In the genomic region with DNA sequence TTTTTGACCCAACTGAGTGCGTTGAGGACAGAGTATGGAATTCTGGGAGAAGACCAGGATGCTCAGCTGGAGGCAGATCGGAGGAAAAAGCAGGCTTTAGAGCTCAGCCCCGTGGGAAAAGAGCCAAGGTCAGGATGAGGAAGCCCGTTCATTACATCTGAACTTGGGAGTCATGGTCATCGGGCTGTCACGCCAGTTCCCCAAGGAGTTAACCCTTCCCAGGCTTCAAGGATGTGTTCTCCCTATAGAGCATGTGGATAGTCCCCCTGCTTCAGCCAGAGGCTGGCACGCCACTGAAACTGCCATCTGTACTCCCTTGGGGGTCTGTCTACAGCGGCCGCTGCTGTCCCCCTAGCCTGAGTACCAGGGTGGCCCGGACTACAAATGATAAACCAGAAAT, we compare ENCODE assay signal across 12 mouse cellular contexts. TPM values are rescaled to one million over a fixed set of nuclear protein-coding genes. Genes with fewer than 3 reads are reported as not detected.
DNase-seq lines count a peak whose midpoint lies in the region; ATAC-seq lines count a peak whose summit lies in the region.
"Had no signal": no experiment of that assay in that cellular context is flagged by ENCODE, and none has a peak within 500 bp of the region (broad histone marks: within the 10 kb centered on the region; RNA-seq: fewer than 3 reads in every experiment).

No protein-coding gene starts in this region.

- H3K4me2 ChIP-seq in hindbrain, embryonic 14.5 days (replicated peaks) = no peak overlapping the region
- H3K4me2 ChIP-seq: midbrain, embryonic 15.5 days had no signal

- intact Hi-C loops in left cerebral cortex, postnatal 25 days (cut with DNase I) = no loop called here

- no peak for ATAC-seq in hindbrain, embryonic 14.5 days (ENCODE audit: low FRiP score)
- ATAC-seq in monocyte, adult 5-6 weeks (replicated peaks; ENCODE audit: insufficient number of reproducible peaks, low FRiP score, low TSS enrichment, poor library complexity, severe bottlenecking) = no peak
- ATAC-seq in megakaryocyte progenitor cell, adult 5-6 weeks (replicated peaks; ENCODE audit: poor library complexity) = no peak
- ATAC-seq: midbrain, embryonic 15.5 days had no signal

- H3K4me1 ChIP-seq in hindbrain, embryonic 10.5 days (replicated peaks) = peaks cover 64% of the 10 kb centered on the region
- peaks cover 19% of the 10 kb centered on the region for H3K4me1 ChIP-seq in hindbrain, embryonic 14.5 days (replicated peaks; ENCODE audit: control insufficient read depth, insufficient read depth, low read length)

- H3K4me3 ChIP-seq in hindbrain, embryonic 10.5 days = no peak overlapping the region
- no peak overlapping the region for H3K4me3 ChIP-seq in hindbrain, embryonic 14.5 days (replicated peaks; ENCODE audit: low read length)
- H3K4me3 ChIP-seq: hindbrain, embryonic 15.5 days; midbrain, embryonic 15.5 days had no signal

- 71% methylated on average over 10 of the region's 10 CpGs for WGBS in hindbrain, embryonic 10.5 days
- WGBS in hindbrain, embryonic 14.5 days = 50% methylated on average over 10 of the region's 10 CpGs

- DNase-seq in hindbrain, embryonic 10.5 days (ENCODE audit: low spot score) = no peak
- DNase-seq in hindbrain, embryonic 14.5 days (ENCODE audit: low spot score) = no peak
- peak; percentile 42 for DNase-seq in testis, postnatal 14 days (ENCODE audit: low spot score)
- DNase-seq in testis, postnatal 10 days (ENCODE audit: low spot score) = no peak
- peak; percentile 59 for DNase-seq in heart, postnatal 4 days
- DNase-seq in left cerebral cortex, postnatal 25 days (ENCODE audit: low spot score in 2 of 2) = no peak
- DNase-seq: thymus, postnatal 25 days had no signal

- H3K27ac ChIP-seq in hindbrain, embryonic 10.5 days = peak overlapping the region; percentile 50; the same call in 1 of the 2 replicates
- H3K27ac ChIP-seq in hindbrain, embryonic 14.5 days = no peak overlapping the region
- H3K27ac ChIP-seq: hindbrain, embryonic 15.5 days; midbrain, embryonic 15.5 days had no signal

- no peak overlapping the region for H3K9ac ChIP-seq in hindbrain, embryonic 14.5 days
- H3K9ac ChIP-seq: hindbrain, embryonic 15.5 days; midbrain, embryonic 15.5 days had no signal

- peaks cover 21% of the 10 kb centered on the region for H3K27me3 ChIP-seq in hindbrain, embryonic 10.5 days (ENCODE audit: insufficient read depth, poor library complexity, severe bottlenecking)
- H3K27me3 ChIP-seq in hindbrain, embryonic 14.5 days (ENCODE audit: control insufficient read depth, insufficient read depth, low read length) = peaks cover 9% of the 10 kb centered on the region; the same call in 1 of the 2 replicates

- no peaks in the 10 kb centered on the region for H3K36me3 ChIP-seq in hindbrain, embryonic 10.5 days
- H3K36me3 ChIP-seq in hindbrain, embryonic 14.5 days (replicated peaks; ENCODE audit: control insufficient read depth, insufficient read depth) = no peaks in the 10 kb centered on the region
- H3K36me3 ChIP-seq: hindbrain, embryonic 15.5 days; midbrain, embryonic 15.5 days had no signal

- no peaks in the 10 kb centered on the region for H3K9me3 ChIP-seq in hindbrain, embryonic 10.5 days
- no peaks in the 10 kb centered on the region for H3K9me3 ChIP-seq in hindbrain, embryonic 14.5 days (ENCODE audit: control insufficient read depth, low read length)
- H3K9me3 ChIP-seq: hindbrain, embryonic 15.5 days; midbrain, embryonic 15.5 days had no signal

RNA-seq across cellular contexts. Expression of gene Ttyh2, which starts 5.1 kb away (rescaled TPM):
- polyA plus RNA-seq in hindbrain, embryonic 10.5 days (2016; fragmentation: Nextera tagmentation; extraction: Ambion mirVana) = 15.6 and 15.9 TPM in 2 replicates
- 32.0 and 35.1 TPM in 2 replicates for polyA plus RNA-seq in hindbrain, embryonic 14.5 days (2014; fragmentation: Nextera tagmentation; extraction: Ambion mirVana)
- 10 to 100 TPM; 27.4 to 27.7 TPM for total RNA-seq in heart, postnatal 4 days (2021)
- total RNA-seq in monocyte, adult 5-6 weeks (2017) = 0.48 to 1.2 TPM in 2 of 3 replicates, not detected in the other
- 3.1 and 4.0 TPM in 2 replicates for total RNA-seq in megakaryocyte progenitor cell, adult 5-6 weeks (2015)
- 4.4 and 5.9 TPM in 2 replicates for total RNA-seq in megakaryocyte progenitor cell, adult 5-6 weeks (2017)
- total RNA-seq in left cerebral cortex, postnatal 25 days (2021) = 10 to 100 TPM; 18.6 to 21.4 TPM

RNA-seq across cellular contexts. Expression of gene Rpl38, which starts 12.0 kb away (rescaled TPM):
- polyA plus RNA-seq in hindbrain, embryonic 10.5 days (2016; fragmentation: Nextera tagmentation; extraction: Ambion mirVana) = 959 and 1,042 TPM in 2 replicates
- polyA plus RNA-seq in hindbrain, embryonic 14.5 days (2014; fragmentation: Nextera tagmentation; extraction: Ambion mirVana) = 694 and 869 TPM in 2 replicates
- 100 to 1,000 TPM; 922 to 952 TPM for total RNA-seq in heart, postnatal 4 days (2021)
- total RNA-seq in monocyte, adult 5-6 weeks (2017) = 1,558 to 1,754 TPM (median 1,732 TPM) in 3 replicates
- total RNA-seq in megakaryocyte progenitor cell, adult 5-6 weeks (2015) = 1,088 and 1,176 TPM in 2 replicates
- total RNA-seq in megakaryocyte progenitor cell, adult 5-6 weeks (2017) = 3,319 and 5,175 TPM in 2 replicates
- total RNA-seq in left cerebral cortex, postnatal 25 days (2021) = 100 to 1,000 TPM; 765 to 799 TPM

RNA-seq across cellular contexts. Expression of gene Dnaic2, which starts 46.9 kb away (rescaled TPM):
- polyA plus RNA-seq in hindbrain, embryonic 10.5 days (2016; fragmentation: Nextera tagmentation; extraction: Ambion mirVana) = 4.0 and 6.3 TPM in 2 replicates
- polyA plus RNA-seq in hindbrain, embryonic 14.5 days (2014; fragmentation: Nextera tagmentation; extraction: Ambion mirVana) = 1.9 and 2.5 TPM in 2 replicates
- under 1 TPM; 0.79 to 0.88 TPM for total RNA-seq in heart, postnatal 4 days (2021)
- not detected in 3 replicates for total RNA-seq in monocyte, adult 5-6 weeks (2017)
- not detected in 2 replicates for total RNA-seq in megakaryocyte progenitor cell, adult 5-6 weeks (2015)
- total RNA-seq in megakaryocyte progenitor cell, adult 5-6 weeks (2017) = not detected in 2 replicates
- 1 to 10 TPM in 1 of 2 experiments, under 1 TPM in 1; 0.62 to 1.4 TPM for total RNA-seq in left cerebral cortex, postnatal 25 days (2021)
- total RNA-seq: gastrocnemius, adult 8-10 months had no signal

Comparison
In these comparisons a context has a peak if more than half of its experiments do, and no peak if none do; other contexts are left out.
1. DNase-seq: peak in testis, postnatal 14 days (single experiment) and heart, postnatal 4 days (single experiment); none in hindbrain, embryonic 10.5 days (single experiment), hindbrain, embryonic 14.5 days (single experiment), testis, postnatal 10 days (single experiment) and left cerebral cortex, postnatal 25 days (0 of 2).